Mouse (Mus musculus) naive thymus-derived CD4-positive, alpha-beta T cell, adult 5 months (primary cell): ENCODE data around the gene Ptgis. TPM values are rescaled to one million over a fixed set of nuclear protein-coding genes. Genes with fewer than 3 reads are reported as not detected.

Experiments used
- polyA plus RNA-seq: library from polyadenylated mRNA; unstranded; fragments of 100-300 nt; shearing (Covaris generic); gene quantifications from one replicate; pipeline ENCODE4 v1.2.1, GENCODE M21; 2017

Ptgis gene
- not detected for polyA plus RNA-seq

DNA sequence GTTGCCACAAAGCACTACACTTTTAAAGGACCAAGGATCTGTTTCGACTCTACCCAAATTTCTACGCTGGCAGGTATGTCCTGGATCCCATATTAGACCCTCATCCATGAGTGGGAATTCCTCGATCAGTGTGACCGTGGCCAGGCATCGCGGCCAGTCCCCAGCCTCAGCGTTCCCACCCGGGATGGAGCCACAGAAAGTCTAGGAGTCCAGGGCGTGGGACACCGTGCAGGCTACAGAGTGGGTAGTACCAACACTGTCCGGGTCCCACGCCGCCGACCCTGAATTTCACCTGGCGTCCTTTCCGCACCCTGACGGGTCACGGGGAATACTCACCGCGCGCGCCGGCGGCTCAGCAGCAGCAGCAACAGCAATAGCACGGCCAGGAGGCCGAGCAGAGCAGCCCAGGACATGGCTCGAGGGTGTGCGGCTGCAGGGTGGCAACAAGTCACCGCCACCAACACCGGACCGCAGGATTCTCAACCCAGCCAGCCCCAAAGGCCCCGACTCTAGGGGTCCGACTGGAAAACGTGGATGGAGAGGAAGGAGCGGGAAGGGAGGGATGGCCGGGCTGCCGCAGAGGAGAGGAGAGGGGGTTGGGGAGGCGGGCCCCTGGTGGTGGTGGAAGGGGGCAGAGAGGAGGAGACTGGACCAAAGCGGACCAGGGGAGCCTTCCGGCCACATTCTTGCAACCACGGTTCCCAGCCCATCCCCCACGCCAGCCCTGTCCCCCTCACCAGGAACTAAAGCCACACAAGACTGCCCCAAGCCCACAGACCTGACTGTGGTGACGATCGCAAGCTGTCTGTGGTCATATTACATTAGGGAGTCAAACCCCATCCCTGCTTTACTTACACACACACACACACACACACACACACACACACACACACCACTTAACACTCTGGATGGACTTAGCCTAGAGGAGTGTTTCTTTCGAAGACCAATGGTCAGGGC lies at the start of gene Ptgis:
Gene Ptgis (minus strand): TSS at position 597 of the 957 bp plus-strand sequence.

DNA sequence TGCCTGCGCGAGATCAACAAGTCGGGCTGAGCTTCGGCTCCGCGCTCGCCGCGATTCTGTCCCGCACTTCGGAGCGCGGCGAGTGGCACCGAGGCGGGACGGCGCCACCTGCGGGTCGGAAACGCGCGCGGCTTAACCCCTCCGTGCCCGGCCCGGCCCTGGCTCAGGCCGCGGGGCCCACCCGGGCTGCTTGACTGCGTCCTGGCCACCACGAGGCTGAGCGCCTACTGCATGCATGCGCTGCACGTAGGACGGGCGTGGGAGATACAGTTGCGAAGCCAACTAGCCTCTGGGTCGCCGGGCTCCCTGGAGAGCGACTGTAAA lies 50.4 kb downstream of the Ptgis start, which contains the start of gene Kcnb1:
Gene Kcnb1 (minus strand): TSS at position 80 of the 324 bp plus-strand sequence.

Other genes starting within 250 kb of the Ptgis start
- gene Stau1, start 244.3 kb downstream of the Ptgis start, polyA plus RNA-seq, result 119 TPM
- gene Ddx27, start 225.4 kb downstream of the Ptgis start, polyA plus RNA-seq, result 89.4 TPM
- 46.8 TPM for gene Znfx1, start 177.6 kb downstream of the Ptgis start, polyA plus RNA-seq
- 0.15 TPM for gene Kcnb1, start 50.4 kb downstream of the Ptgis start, polyA plus RNA-seq
- 18.9 TPM for gene B4galt5, start 108.6 kb upstream of the Ptgis start, polyA plus RNA-seq
- 53.3 TPM for gene Slc9a8, start 181.1 kb upstream of the Ptgis start, polyA plus RNA-seq